Mouse (Mus musculus): ENCODE data around the gene Lrrc1.

GRCm38 (mm10) chr9:77535021-77535744, 9.5 kb downstream of the Lrrc1 start:
- TF ChIP-seq EP300 (IDR thresholded peaks at IDR 0.05; ENCODE audit: insufficient read depth, low read depth, low read length) (no peak), POLR2A (IDR thresholded peaks at IDR 0.05; ENCODE audit: insufficient read depth, low read depth, low read length) (no peak)

All from heart, adult 2 months (tissue).